Mouse (Mus musculus) CH12.LX (cell line): ENCODE data around the gene Nbas. TPM values are rescaled to one million over a fixed set of nuclear protein-coding genes. Genes with fewer than 3 reads are reported as not detected.

Experiments
- DNase-seq: peaks from one replicate; pipeline ENCODE4 v3.0.0-alpha.2; 2013; ENCODE audit errors: extremely low read depth
- H3K27ac ChIP-seq: 2 replicates; pipeline ENCODE4 v1.5.1; 2012; ENCODE audit warnings: low read depth, mild to moderate bottlenecking, control low read depth, moderate library complexity; ENCODE audit not compliant: insufficient read depth
- H3K27me3 ChIP-seq: replicated peaks from 2 replicates; pipeline ENCODE3; 2012; ENCODE audit warnings: inconsistent platforms
- H3K36me3 ChIP-seq, 2 experiments: replicated peaks in 1 of 2; 2 replicates each; pipeline versions ENCODE3 to v1.6.1; 2012; ENCODE audit warnings: inconsistent platforms in 1 of 2, low read length in 1 of 2, mild to moderate bottlenecking in 1 of 2, mixed read lengths in 1 of 2, moderate library complexity in 1 of 2; ENCODE audit not compliant: control insufficient read depth in 1 of 2, insufficient read depth in 1 of 2
- H3K4me1 ChIP-seq, 2 experiments: 2 replicates each; pipeline ENCODE4 v1.6.1; 2012; ENCODE audit warnings: inconsistent platforms in 1 of 2, moderate library complexity in 1 of 2; ENCODE audit not compliant: insufficient read depth in 2 of 2, control insufficient read depth in 1 of 2
- H3K4me2 ChIP-seq: 2 replicates; pipeline ENCODE4 v1.6.1; 2012; ENCODE audit warnings: low read depth, mild to moderate bottlenecking, control low read depth; ENCODE audit not compliant: poor library complexity, insufficient read depth, severe bottlenecking
- H3K4me3 ChIP-seq, 3 experiments: fragments of 150-350 bp in 1 of 3; sonication (generic) in 1 of 3; replicated peaks in 1 of 3; 2 replicates each; pipeline versions ENCODE3 to v1.5.1; 2011 to 2012; ENCODE audit warnings: low read depth in 2 of 3, low read length in 2 of 3, mild to moderate bottlenecking in 2 of 3, moderate library complexity in 2 of 3, control low read depth in 1 of 3, improper control_type of control experiment in 1 of 3, inconsistent platforms in 1 of 3, mixed read lengths in 1 of 3; ENCODE audit not compliant: poor library complexity in 1 of 3
- H3K79me2 ChIP-seq: replicated peaks from 2 replicates; pipeline ENCODE4 v1.6.1; 2012; ENCODE audit warnings: mild to moderate bottlenecking, moderate library complexity; ENCODE audit not compliant: control insufficient read depth, poor library complexity, insufficient read depth, severe bottlenecking; ENCODE audit errors: extremely low read depth
- H3K9ac ChIP-seq: 2 replicates; pipeline ENCODE4 v1.6.1; 2012; ENCODE audit warnings: low read depth, mild to moderate bottlenecking, control low read depth, moderate library complexity; ENCODE audit not compliant: insufficient read depth
- H3K9me3 ChIP-seq: replicated peaks from 2 replicates; pipeline ENCODE3; 2012; ENCODE audit warnings: low read length, inconsistent platforms, mixed read lengths
- CHD2 ChIP-seq: IDR thresholded peaks from 2 replicates; pipeline ENCODE4 v1.6.1; 2011; ENCODE audit warnings: low read length, improper control_type of control experiment
- E2F4 ChIP-seq: IDR thresholded peaks from 2 replicates; pipeline ENCODE4 v1.6.1; 2011; ENCODE audit warnings: low read depth, low read length, improper control_type of control experiment; ENCODE audit not compliant: insufficient replicate concordance
- ELF1 ChIP-seq: IDR thresholded peaks from 2 replicates; pipeline ENCODE4 v1.6.1; 2014; ENCODE audit warnings: low read depth, mild to moderate bottlenecking, inconsistent platforms, low read length, improper control_type of control experiment
- EP300 ChIP-seq: IDR thresholded peaks from 2 replicates; pipeline ENCODE4 v1.6.1; 2011; ENCODE audit warnings: low read length, improper control_type of control experiment
- ETS1 ChIP-seq: conservative IDR thresholded peaks from 2 replicates; pipeline ENCODE4 v1.6.1; 2012; ENCODE audit warnings: low read depth, mild to moderate bottlenecking, inconsistent platforms, low read length, improper control_type of control experiment, moderate library complexity
- GABPA ChIP-seq: IDR thresholded peaks from 2 replicates; pipeline ENCODE4 v1.6.1; 2012; ENCODE audit warnings: low read depth, low read length, improper control_type of control experiment, inconsistent platforms; ENCODE audit not compliant: insufficient replicate concordance
- HCFC1 ChIP-seq: IDR thresholded peaks from 2 replicates; pipeline ENCODE4 v1.6.1; 2012; ENCODE audit warnings: low read depth, mild to moderate bottlenecking, inconsistent platforms, low read length, improper control_type of control experiment
- IRF4 ChIP-seq: IDR thresholded peaks from 2 replicates; pipeline ENCODE4 v1.6.1; 2014; ENCODE audit warnings: low read depth, mild to moderate bottlenecking, inconsistent platforms, low read length, improper control_type of control experiment
- JUN ChIP-seq: IDR thresholded peaks from 2 replicates; pipeline ENCODE4 v1.6.1; 2011; ENCODE audit warnings: low read depth, mild to moderate bottlenecking, low read length, improper control_type of control experiment, moderate library complexity; ENCODE audit not compliant: insufficient read depth
- KAT2A ChIP-seq: IDR thresholded peaks from 2 replicates; pipeline ENCODE4 v1.6.1; 2012; ENCODE audit warnings: low read length, improper control_type of control experiment, inconsistent platforms; ENCODE audit not compliant: insufficient replicate concordance
- MAX ChIP-seq: IDR thresholded peaks from 2 replicates; pipeline ENCODE4 v1.6.1; 2011; ENCODE audit warnings: low read length, improper control_type of control experiment
- MEF2A ChIP-seq: IDR thresholded peaks from 2 replicates; pipeline ENCODE4 v1.6.1; 2014; ENCODE audit warnings: low read depth, mild to moderate bottlenecking, inconsistent platforms, low read length, improper control_type of control experiment, borderline replicate concordance
- MYC ChIP-seq: IDR thresholded peaks from 2 replicates; pipeline ENCODE4 v1.6.1; 2011; ENCODE audit warnings: low read depth, mild to moderate bottlenecking, improper control_type of control experiment, low read length
- NRF1 ChIP-seq: IDR thresholded peaks from 2 replicates; pipeline ENCODE4 v1.6.1; 2014; ENCODE audit warnings: low read depth, mild to moderate bottlenecking, inconsistent platforms, low read length, improper control_type of control experiment, moderate library complexity
- POLR2A ChIP-seq: IDR thresholded peaks from 2 replicates; pipeline ENCODE4 v1.6.1; 2011; ENCODE audit warnings: low read depth, mild to moderate bottlenecking, improper control_type of control experiment, low read length
- POLR2AphosphoS2 ChIP-seq: IDR thresholded peaks from 2 replicates; pipeline ENCODE4 v1.6.1; 2011; ENCODE audit warnings: low read depth, low read length, improper control_type of control experiment
- RCOR1 ChIP-seq: conservative IDR thresholded peaks from 2 replicates; pipeline ENCODE4 v1.6.1; 2012; ENCODE audit warnings: low read depth, mild to moderate bottlenecking, inconsistent platforms, low read length, improper control_type of control experiment
- USF2 ChIP-seq: conservative IDR thresholded peaks from 2 replicates; pipeline ENCODE4 v1.6.1; 2011; ENCODE audit warnings: low read depth, low read length, improper control_type of control experiment
- dilution Hi-C: fragments of 300-500 bp; cut with MboI; formaldehyde crosslinking; loops from 2 replicates; pipeline ENCODE4 v1.14.3; 2020; ENCODE audit warnings: low sequenced_read_pairs; ENCODE audit not compliant: extremely low pct_unique_long_range_greater_than_20kb, extremely low pct_ligation_motif_present
- in situ Hi-C: fragments of 300-500 bp; cut with MboI; formaldehyde crosslinking; loops from 3 replicates; pipeline ENCODE4 v1.14.3; 2019; ENCODE audit warnings: low sequenced_read_pairs, low pct_ligation_motif_present, low pct_unique_long_range_greater_than_20kb, mixed read lengths
- polyA plus RNA-seq: library from polyadenylated mRNA; unstranded; fragments of >175 nt; gene quantifications from 2 replicates; pipeline ENCODE4 v1.2.1, GENCODE M21; 2012; ENCODE audit warnings: low read depth; ENCODE audit not compliant: insufficient read length
- total RNA-seq, 2 experiments: library from RNA; depleted of rRNA; stranded (reverse); fragments of 300-350 nt in 1 of 2; fragments of >200 nt in 1 of 2; gene quantifications; 2 replicates each; pipeline ENCODE4 v1.2.3; 2012 to 2014

The Nbas gene
- total and polyA plus RNA-seq, 3 experiments = 16.9 to 51.6 (median 22.1) TPM

DNA sequence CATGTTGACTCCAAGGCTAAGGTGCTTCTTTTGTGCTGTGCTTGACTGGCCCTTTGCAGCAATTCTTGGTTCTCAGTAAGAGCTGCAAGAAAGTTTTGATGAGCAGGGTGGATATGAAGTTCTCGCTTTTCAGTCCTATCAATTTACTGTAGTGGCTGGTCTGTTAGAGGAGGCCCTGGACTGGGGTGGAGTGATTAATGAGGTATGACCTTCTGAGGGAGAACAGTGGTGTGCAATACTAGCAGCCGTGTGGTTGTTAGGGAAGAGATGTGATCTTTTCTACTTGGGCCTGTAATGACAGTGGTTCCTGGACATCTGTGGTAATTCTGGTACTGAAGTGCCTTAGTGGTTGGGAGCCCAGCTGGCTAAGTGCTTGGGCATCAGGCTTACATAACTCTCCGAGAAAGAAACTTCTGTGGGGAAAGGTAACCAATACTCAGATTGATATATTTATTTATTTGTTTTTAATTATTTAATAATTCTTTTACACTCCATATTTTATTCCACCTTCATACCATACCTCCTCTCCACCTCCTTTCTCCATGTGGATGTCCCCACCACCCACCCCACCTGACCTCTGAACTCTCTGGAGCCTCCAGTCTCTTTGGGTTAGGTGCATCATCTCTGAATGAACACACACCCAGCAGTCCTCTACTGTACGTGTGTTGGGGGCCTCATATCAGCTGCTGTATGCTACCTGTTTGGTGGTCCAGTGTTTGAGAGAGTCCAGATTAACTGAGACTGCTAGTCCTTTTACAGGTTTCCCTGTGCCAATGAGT is 175.9 kb downstream of the Nbas start:
- TF ChIP-seq MEF2A (no peak), USF2 (no peak), E2F4 (no peak), MYC (no peak), EP300 (no peak), GABPA (no peak), ETS1 (no peak), CHD2 (no peak), KAT2A (no peak), HCFC1 (no peak)
- TF ChIP-seq, all 38 proteins: peak for 0
- dilution Hi-C loops = no loop called here

DNA sequence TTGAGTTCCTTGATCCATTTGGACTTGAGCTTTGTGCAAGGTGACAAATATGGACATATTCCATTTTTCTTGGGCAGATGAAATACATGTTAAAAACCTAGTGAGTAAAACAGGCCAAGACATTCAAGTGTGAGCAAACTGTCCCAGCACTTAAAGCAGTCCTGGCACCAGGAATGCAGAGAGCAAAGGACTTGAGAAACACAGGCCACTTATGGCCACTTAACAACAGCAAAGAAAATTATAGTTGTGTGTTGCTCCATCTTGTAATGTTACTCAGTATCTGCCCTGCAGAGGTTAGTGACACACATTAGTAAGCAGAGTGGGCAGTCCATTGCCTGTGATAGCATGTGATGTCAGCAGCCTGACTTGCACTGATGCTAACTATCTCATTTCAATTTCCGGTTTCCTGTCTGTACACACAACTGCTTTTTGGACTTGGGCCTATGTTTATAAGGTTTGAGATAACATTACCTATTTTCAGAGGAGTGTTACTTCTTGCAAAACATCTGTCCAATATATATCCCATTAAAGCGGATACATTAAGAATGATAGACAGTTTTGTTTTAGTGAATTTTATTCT is 176.6 kb downstream of the Nbas start:
- DNase-seq = no peak

More for the DNA sequence above, 175.9 kb downstream of the Nbas start:
- no peaks in the 10 kb centered on the region for H3K9me3 ChIP-seq
- H3K27ac ChIP-seq = no peak overlapping the region
- H3K4me2 ChIP-seq = no peak overlapping the region
- no peaks in the 10 kb centered on the region for H3K79me2 ChIP-seq
- DNase-seq = no peak
- H3K4me1 ChIP-seq = no peaks in the 10 kb centered on the region
- H3K9ac ChIP-seq = no peak overlapping the region
- no peaks in the 10 kb centered on the region for H3K27me3 ChIP-seq
- in situ Hi-C loops = no loop called here
- peaks cover 33 to 57% of the 10 kb centered on the region in 2 experiments for H3K36me3 ChIP-seq
- no peak overlapping the region for H3K4me3 ChIP-seq

More for the DNA sequence above, 176.6 kb downstream of the Nbas start:
- H3K9ac ChIP-seq = no peak overlapping the region
- H3K9me3 ChIP-seq = no peaks in the 10 kb centered on the region
- no peak overlapping the region for H3K27ac ChIP-seq
- no peaks in the 10 kb centered on the region for H3K4me1 ChIP-seq
- peaks cover 33 to 61% of the 10 kb centered on the region in 2 experiments for H3K36me3 ChIP-seq
- no peaks in the 10 kb centered on the region for H3K27me3 ChIP-seq
- dilution Hi-C loops (no loop called here), in situ Hi-C loops (no loop called here)
- H3K4me3 ChIP-seq = no peak overlapping the region
- H3K4me2 ChIP-seq = no peak overlapping the region
- H3K79me2 ChIP-seq = no peaks in the 10 kb centered on the region
- TF ChIP-seq IRF4 (no peak), KAT2A (no peak), E2F4 (no peak), RCOR1 (no peak), POLR2A (no peak), MAX (no peak), POLR2AphosphoS2 (no peak), ELF1 (no peak), JUN (no peak), NRF1 (no peak)
